Mouse (Mus musculus) erythroblast, embryonic 14.5 days (primary cell): Measurements from ENCODE around the gene Iqgap1. TPM values are rescaled to one million over a fixed set of nuclear protein-coding genes. Genes with fewer than 3 reads are reported as not detected.
"Not testable (repeated sequence)": the region's sequence is repeated elsewhere in the genome, so short reads cannot be mapped to it uniquely, and the experiment has no call there.

Source experiments
- H3K27me3 ChIP-seq: 2 replicates; pipeline ENCODE4 v1.6.1; 2012; ENCODE audit warnings: inconsistent platforms; ENCODE audit not compliant: control insufficient read depth
- H3K36me3 ChIP-seq: 2 replicates; pipeline ENCODE4 v1.6.1; 2012; ENCODE audit warnings: mild to moderate bottlenecking, inconsistent platforms; ENCODE audit not compliant: control insufficient read depth
- H3K4me1 ChIP-seq: 2 replicates; pipeline ENCODE4 v1.6.1; 2012; ENCODE audit warnings: inconsistent platforms; ENCODE audit not compliant: control insufficient read depth
- H3K4me3 ChIP-seq: replicated peaks from 2 replicates; pipeline ENCODE3; 2012; ENCODE audit warnings: moderate library complexity, mild to moderate bottlenecking, inconsistent platforms
- H3K9me3 ChIP-seq: 2 replicates; pipeline ENCODE4 v1.6.1; 2012; ENCODE audit warnings: low read length, inconsistent platforms, mixed read lengths; ENCODE audit not compliant: control insufficient read depth
- GATA1 ChIP-seq: IDR thresholded peaks from 2 replicates; pipeline ENCODE4 v1.6.1; 2012; ENCODE audit warnings: low read length, inconsistent platforms, mixed read lengths
- TAL1 ChIP-seq: IDR thresholded peaks from 3 replicates; pipeline ENCODE4 v1.6.1; 2012; ENCODE audit warnings: low read length, inconsistent platforms, mixed read lengths
- polyA plus RNA-seq: library from polyadenylated mRNA; stranded (reverse); fragments of >175 nt; gene quantifications from 2 replicates; pipeline ENCODE4 v1.2.3, GENCODE M21; 2012

Gene Iqgap1
- polyA plus RNA-seq, 1 experiment = 0.11 TPM

- TF ChIP-seq TAL1 (no peak), GATA1 (no peak)
- Histone ChIP-seq H3K4me3 (no peak overlapping the region), H3K9me3 (no peaks in the 10 kb centered on the region), H3K36me3 (peaks cover 4% of the 10 kb centered on the region; the same call in 1 of the 2 replicates), H3K27me3 (no peaks in the 10 kb centered on the region), H3K4me1 (no peaks in the 10 kb centered on the region)
Observed at GRCm38 (mm10) chr7:80763864-80764437, 61.8 kb downstream of the Iqgap1 start.

GRCm38 (mm10) chr7:80762297-80762696, 63.5 kb downstream of the Iqgap1 start:
- Histone ChIP-seq H3K4me3 (no peak overlapping the region), H3K9me3 (no peaks in the 10 kb centered on the region), H3K4me1 (no peaks in the 10 kb centered on the region), H3K27me3 (no peaks in the 10 kb centered on the region), H3K36me3 (peaks cover 7% of the 10 kb centered on the region; the same call in 1 of the 2 replicates)
- TF ChIP-seq TAL1 (no peak), GATA1 (no peak)

DNA sequence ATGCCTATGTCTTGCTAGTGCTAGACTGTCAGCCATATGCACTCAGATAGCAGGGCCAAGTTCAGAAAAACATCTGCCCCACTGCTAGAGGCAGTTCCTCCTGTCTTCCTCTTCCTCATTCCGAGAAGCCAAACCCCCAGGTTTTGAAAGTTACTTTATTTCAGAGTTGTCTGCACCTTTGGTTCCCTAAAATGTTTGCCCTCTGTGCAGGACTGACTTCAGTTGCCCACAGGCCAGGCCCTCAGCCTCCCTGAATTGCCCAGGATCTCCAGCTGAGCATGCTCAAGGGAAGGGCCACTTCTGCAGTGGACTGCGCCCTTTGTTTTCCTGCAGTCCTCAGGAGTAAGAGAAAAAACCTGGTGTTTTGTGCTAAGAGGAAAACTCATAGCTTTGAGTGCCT, 71.7 kb downstream of the Iqgap1 start:
- Histone ChIP-seq H3K27me3 (no peaks in the 10 kb centered on the region), H3K4me3 (no peak overlapping the region), H3K9me3 (no peaks in the 10 kb centered on the region), H3K36me3 (peaks cover 17% of the 10 kb centered on the region), H3K4me1 (no peaks in the 10 kb centered on the region)
- no peak for TF ChIP-seq TAL1
- no peak for TF ChIP-seq GATA1

GRCm38 (mm10) chr7:80753613-80754012, 72.2 kb downstream of the Iqgap1 start:
- TF ChIP-seq GATA1 (no peak), TAL1 (no peak)
- no peak overlapping the region for H3K4me3 ChIP-seq
- no peaks in the 10 kb centered on the region for H3K27me3 ChIP-seq
- H3K9me3 ChIP-seq = no peaks in the 10 kb centered on the region
- no peaks in the 10 kb centered on the region for H3K4me1 ChIP-seq
- H3K36me3 ChIP-seq = peaks cover 17% of the 10 kb centered on the region

DNA sequence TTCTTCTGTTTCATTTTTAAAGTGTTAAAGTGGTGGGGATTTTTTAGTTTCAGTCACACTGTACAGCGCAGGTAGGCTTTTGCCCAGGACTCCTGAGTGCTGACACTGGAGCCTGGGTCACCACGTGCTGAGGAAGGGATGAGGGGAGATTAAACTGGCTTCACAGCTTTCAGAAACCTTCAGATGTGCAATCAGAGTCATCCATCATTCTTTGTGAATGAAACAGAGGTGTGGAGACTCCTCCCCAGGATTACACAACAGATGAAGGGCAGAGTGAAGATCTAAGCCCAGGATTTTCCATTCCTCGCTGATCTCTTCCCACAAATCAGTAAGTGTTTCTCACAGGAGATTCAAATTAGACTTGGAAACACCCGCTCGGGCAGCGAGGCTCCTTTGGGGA, 76.2 kb downstream of the Iqgap1 start:
- H3K36me3 ChIP-seq = peaks cover 17% of the 10 kb centered on the region

GRCm38 (mm10) chr7:80749109-80749508, 76.7 kb downstream of the Iqgap1 start:
- H3K4me1 ChIP-seq, H3K9me3 ChIP-seq, H3K4me3 ChIP-seq, H3K27me3 ChIP-seq: not testable (repeated sequence)
- H3K36me3 ChIP-seq = peaks cover 17% of the 10 kb centered on the region

More for the DNA sequence above, 76.2 kb downstream of the Iqgap1 start:
- no peaks in the 10 kb centered on the region for H3K27me3 ChIP-seq
- H3K4me3 ChIP-seq = no peak overlapping the region
- TF ChIP-seq GATA1 (no peak), TAL1 (no peak)
- H3K9me3 ChIP-seq = no peaks in the 10 kb centered on the region
- no peaks in the 10 kb centered on the region for H3K4me1 ChIP-seq

GRCm38 (mm10) chr7:80747371-80747770, 78.4 kb downstream of the Iqgap1 start:
- Histone ChIP-seq H3K4me1 (no peaks in the 10 kb centered on the region), H3K27me3 (no peaks in the 10 kb centered on the region), H3K4me3 (no peak overlapping the region), H3K9me3 (no peaks in the 10 kb centered on the region), H3K36me3 (peaks cover 19% of the 10 kb centered on the region)
- TF ChIP-seq TAL1 = no peak
- no peak for TF ChIP-seq GATA1

DNA sequence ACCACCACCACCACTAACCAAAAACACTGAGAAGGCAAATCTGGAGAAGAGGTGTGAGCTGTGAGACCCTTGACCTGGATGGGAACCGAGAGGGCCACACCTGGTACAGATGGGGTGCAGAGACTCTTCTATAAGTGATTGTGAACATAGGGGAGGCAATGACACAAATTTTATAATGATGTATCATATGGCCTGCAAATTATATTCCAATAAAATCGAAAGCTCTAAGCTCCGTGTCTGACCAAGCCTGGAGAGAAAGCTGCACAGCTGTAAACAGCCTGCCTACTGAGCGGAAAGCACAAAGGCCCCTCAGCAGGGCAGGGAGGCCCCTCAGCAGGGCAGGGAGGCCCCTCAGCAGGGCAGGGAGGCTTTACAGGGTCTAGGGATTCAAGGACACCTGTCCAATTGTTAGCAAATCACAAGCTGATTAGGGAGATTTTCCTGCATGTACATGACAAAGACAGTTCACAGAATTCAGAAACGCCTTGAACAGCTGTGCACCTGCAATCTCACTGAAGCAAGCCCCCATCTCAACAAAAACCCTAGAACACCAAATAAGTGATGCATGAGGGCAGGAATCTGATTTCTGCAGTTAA, 79.5 kb downstream of the Iqgap1 start:
- H3K36me3 ChIP-seq = peaks cover 18% of the 10 kb centered on the region
- no peak for TF ChIP-seq TAL1
- no peak for TF ChIP-seq GATA1
- H3K4me1 ChIP-seq = no peaks in the 10 kb centered on the region
- H3K4me3 ChIP-seq = no peak overlapping the region
- H3K27me3 ChIP-seq = no peaks in the 10 kb centered on the region
- H3K9me3 ChIP-seq = no peaks in the 10 kb centered on the region

GRCm38 (mm10) chr7:80745746-80746145, 80.0 kb downstream of the Iqgap1 start:
- no peaks in the 10 kb centered on the region for H3K4me1 ChIP-seq
- H3K9me3 ChIP-seq = no peaks in the 10 kb centered on the region
- TF ChIP-seq TAL1 (no peak), GATA1 (no peak)
- no peaks in the 10 kb centered on the region for H3K27me3 ChIP-seq
- no peak overlapping the region for H3K4me3 ChIP-seq
- H3K36me3 ChIP-seq = peaks cover 14% of the 10 kb centered on the region

DNA sequence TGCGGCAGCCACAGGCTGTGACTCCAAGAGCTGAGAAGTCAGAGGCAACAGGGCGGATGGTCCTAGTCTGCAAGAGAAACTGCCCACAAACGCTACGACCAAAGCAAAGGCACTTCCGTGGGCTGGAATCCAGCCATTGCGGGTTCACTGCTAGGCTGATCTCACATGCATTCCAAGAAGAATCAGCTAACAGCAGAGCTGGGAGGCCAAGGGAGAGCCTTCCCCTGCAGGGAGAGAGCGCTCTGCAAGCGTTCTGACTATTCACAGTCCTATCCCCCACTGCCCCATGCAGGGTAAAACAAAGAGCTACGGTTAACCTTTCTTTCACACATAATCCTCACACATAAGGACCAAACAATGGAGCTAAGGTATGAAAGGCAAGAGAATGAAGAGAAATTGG, 80.5 kb downstream of the Iqgap1 start:
- TF ChIP-seq TAL1 (no peak), GATA1 (no peak)
- Histone ChIP-seq H3K9me3 (no peaks in the 10 kb centered on the region), H3K27me3 (no peaks in the 10 kb centered on the region), H3K4me3 (no peak overlapping the region), H3K36me3 (peaks cover 14% of the 10 kb centered on the region), H3K4me1 (no peaks in the 10 kb centered on the region)
